Mouse (Mus musculus): Measurements from ENCODE around the gene Kif1c.

Gene Kif1c

GRCm38 (mm10) chr11:70741603-70742002, 41.3 kb downstream of the Kif1c start:
- TF ChIP-seq GATA4 (IDR thresholded peaks at IDR 0.05; ENCODE audit: insufficient replicate concordance, low read length), result no peak

GRCm38 (mm10) chr11:70742117-70742516, 41.8 kb downstream of the Kif1c start:
- TF ChIP-seq GATA4 (IDR thresholded peaks at IDR 0.05; ENCODE audit: insufficient replicate concordance, low read length), result no peak

GRCm38 (mm10) chr11:70742581-70743459, 42.5 kb downstream of the Kif1c start:
- TF ChIP-seq GATA4 (IDR thresholded peaks at IDR 0.05; ENCODE audit: insufficient replicate concordance, low read length), result no peak

GRCm38 (mm10) chr11:70745636-70746035, 45.3 kb downstream of the Kif1c start:
- no peak for TF ChIP-seq GATA4 (IDR thresholded peaks at IDR 0.05; ENCODE audit: insufficient replicate concordance, low read length)

- no peak for TF ChIP-seq GATA4 (IDR thresholded peaks at IDR 0.05; ENCODE audit: insufficient replicate concordance, low read length)
These were observed 47.7 kb downstream of the Kif1c start for GRCm38 (mm10) chr11:70747876-70748545.

GRCm38 (mm10) chr11:70752337-70753017, 52.1 kb downstream of the Kif1c start:
- TF ChIP-seq GATA4 (IDR thresholded peaks at IDR 0.05; ENCODE audit: insufficient replicate concordance, low read length), result no peak

- TF ChIP-seq GATA4 (IDR thresholded peaks at IDR 0.05; ENCODE audit: insufficient replicate concordance, low read length), result no peak
These were observed 52.8 kb downstream of the Kif1c start for GRCm38 (mm10) chr11:70753146-70753545.

GRCm38 (mm10) chr11:70754476-70754875, 54.1 kb downstream of the Kif1c start:
- TF ChIP-seq GATA4 (IDR thresholded peaks at IDR 0.05; ENCODE audit: insufficient replicate concordance, low read length), result no peak

GRCm38 (mm10) chr11:70754958-70755357, 54.6 kb downstream of the Kif1c start:
- no peak for TF ChIP-seq GATA4 (IDR thresholded peaks at IDR 0.05; ENCODE audit: insufficient replicate concordance, low read length)

- TF ChIP-seq GATA4 (IDR thresholded peaks at IDR 0.05; ENCODE audit: insufficient replicate concordance, low read length), result no peak
These were observed 55.3 kb downstream of the Kif1c start for GRCm38 (mm10) chr11:70755645-70756044.

- TF ChIP-seq GATA4 (IDR thresholded peaks at IDR 0.05; ENCODE audit: insufficient replicate concordance, low read length), result no peak
These were observed 62.3 kb downstream of the Kif1c start for GRCm38 (mm10) chr11:70762641-70763040.

- no peak for TF ChIP-seq GATA4 (IDR thresholded peaks at IDR 0.05; ENCODE audit: insufficient replicate concordance, low read length)
These were observed 63.2 kb downstream of the Kif1c start for GRCm38 (mm10) chr11:70763582-70763935.

- TF ChIP-seq GATA4 (IDR thresholded peaks at IDR 0.05; ENCODE audit: insufficient replicate concordance, low read length), result no peak; the same call in 1 of the 2 replicates
These were observed 63.8 kb downstream of the Kif1c start, which contains the start of gene Zfp3 for GRCm38 (mm10) chr11:70763936-70764808. Zfp3 (plus strand) TSS chr11:70764209.

GRCm38 (mm10) chr11:70765776-70766445, 65.6 kb downstream of the Kif1c start:
- no peak for TF ChIP-seq GATA4 (IDR thresholded peaks at IDR 0.05; ENCODE audit: insufficient replicate concordance, low read length)
